Mouse (Mus musculus) gastrocnemius, adult 8-10 months (tissue): ENCODE measurements around the gene Klhl33. TPM values are rescaled to one million over a fixed set of nuclear protein-coding genes. Genes with fewer than 3 reads are reported as not detected.
A peak's percentile ranks its signal among the peaks of the same experiment; 100 is the strongest.
"Not testable (repeated sequence)": the region's sequence is repeated elsewhere in the genome, so short reads cannot be mapped to it uniquely, and the experiment has no call there.

Experiments
- DNase-seq, 2 experiments: peaks; one replicate each; pipeline ENCODE4 v3.0.0; 2022; ENCODE audit warnings: low spot score in 2 of 2
- total RNA-seq, 4 experiments: library from RNA; stranded (reverse); gene quantifications; 2 replicates each; pipeline ENCODE4 v1.2.4; 2022

Gene Klhl33
- 10 to 100 TPM; 73.7 to 90.4 (median 77.6) TPM for total RNA-seq

GRCm38 (mm10) chr14:50897374-50897765, at the start of gene Klhl33:
Klhl33 (minus strand) TSS chr14:50897507.
- DNase-seq: peak; percentile 32 to 55

GRCm38 (mm10) chr14:50945526-50945925, 48.2 kb upstream of the Klhl33 start:
- DNase-seq: not testable (repeated sequence)

GRCm38 (mm10) chr14:50945081-50945480, 47.8 kb upstream of the Klhl33 start:
- DNase-seq: not testable (repeated sequence)

GRCm38 (mm10) chr14:50944668-50945033, 47.3 kb upstream of the Klhl33 start:
- DNase-seq: not testable (repeated sequence)

GRCm38 (mm10) chr14:50943932-50944667, 46.8 kb upstream of the Klhl33 start, which contains the start of gene Gm49342:
Gm49342 (plus strand) TSS chr14:50944517.
- DNase-seq: peak; percentile 91 to 92

GRCm38 (mm10) chr14:50938940-50939339, 41.6 kb upstream of the Klhl33 start:
- no peak for DNase-seq

GRCm38 (mm10) chr14:50938119-50938908, 41.0 kb upstream of the Klhl33 start:
- DNase-seq: no peak

GRCm38 (mm10) chr14:50936649-50937048, 39.3 kb upstream of the Klhl33 start:
- DNase-seq: no peak

- DNase-seq: no peak
Observed at GRCm38 (mm10) chr14:50931493-50932020, 34.2 kb upstream of the Klhl33 start.

GRCm38 (mm10) chr14:50930754-50931492, 33.6 kb upstream of the Klhl33 start, which contains the start of the genes Pip4p1 and Pnp:
Pip4p1 (minus strand) TSS chr14:50930856.
Pnp (plus strand) TSS chr14:50931082.
- DNase-seq: peak; percentile 98 to 99

GRCm38 (mm10) chr14:50930377-50930753, 33.1 kb upstream of the Klhl33 start:
- DNase-seq: peak in 1 of 2 experiments; percentile 64

GRCm38 (mm10) chr14:50929951-50930350, 32.6 kb upstream of the Klhl33 start:
- DNase-seq: no peak

GRCm38 (mm10) chr14:50927366-50927765, 30.1 kb upstream of the Klhl33 start:
- no peak for DNase-seq

- DNase-seq: no peak
Observed at GRCm38 (mm10) chr14:50925111-50925920, 28.0 kb upstream of the Klhl33 start.

- DNase-seq: peak; percentile 95 to 97
Observed at GRCm38 (mm10) chr14:50924281-50925064, 27.2 kb upstream of the Klhl33 start, which contains the start of the genes Osgep and Apex1. Osgep (minus strand) TSS chr14:50924893. Apex1 (plus strand) TSS chr14:50924968.

GRCm38 (mm10) chr14:50923437-50923836, 26.1 kb upstream of the Klhl33 start:
- DNase-seq: not testable (repeated sequence)

- DNase-seq: no peak
Observed at GRCm38 (mm10) chr14:50911356-50911755, 14.0 kb upstream of the Klhl33 start.

GRCm38 (mm10) chr14:50908126-50908525, 10.8 kb upstream of the Klhl33 start:
- DNase-seq: no peak

- DNase-seq: not testable (repeated sequence)
Observed at GRCm38 (mm10) chr14:50905327-50905726, 8.0 kb upstream of the Klhl33 start.

GRCm38 (mm10) chr14:50904828-50905129, 7.5 kb upstream of the Klhl33 start:
- DNase-seq: no peak
